8 mouse cellular contexts compared by ENCODE assay signal in genomic region chr11:4874551-4874950, GRCm38 (mm10). TPM values are rescaled to one million over a fixed set of nuclear protein-coding genes. Genes with fewer than 3 reads are reported as not detected.
DNase-seq lines count a peak whose midpoint lies in the region; ATAC-seq and TF ChIP-seq lines count a peak whose summit lies in the region.

No protein-coding gene starts in this region.

- H3K4me1 ChIP-seq in cerebellum, adult 2 months (ENCODE audit: control insufficient read depth, insufficient read depth, low read length), result no peaks in the 10 kb centered on the region; the same call in 1 of the 2 replicates
- H3K4me1 ChIP-seq in ES-E14 (ENCODE audit: control insufficient read depth in 2 of 2, insufficient read depth in 2 of 2, low read length in 2 of 2, poor library complexity in 1 of 2), result peaks cover 6% of the 10 kb centered on the region in 2 experiments; a peak in 3 of 4 replicates
- peaks cover 15% of the 10 kb centered on the region for H3K4me1 ChIP-seq in hindbrain, embryonic 10.5 days (replicated peaks)
- 0 out of 2 replicates have a peak, but pooled peaks cover 4% of the 10 kb centered on the region for H3K4me1 ChIP-seq in limb, embryonic 14.5 days (ENCODE audit: control insufficient read depth, insufficient read depth, low read length)
- peaks cover 6% of the 10 kb centered on the region; the same call in 1 of the 2 replicates for H3K4me1 ChIP-seq in neural tube, embryonic 14.5 days (ENCODE audit: control insufficient read depth, insufficient read depth, low read length)

- no peak for ATAC-seq in limb, embryonic 14.5 days (ENCODE audit: low FRiP score, low read depth)
- peak; percentile 42; the same call in 1 of the 2 replicates for ATAC-seq in neural tube, embryonic 14.5 days (ENCODE audit: low read depth)

- no peaks in the 10 kb centered on the region for H3K9me3 ChIP-seq in ES-E14 (ENCODE audit: control insufficient read depth, insufficient read depth, low read depth, low read length)
- peaks cover 8% of the 10 kb centered on the region; the same call in 1 of the 2 replicates for H3K9me3 ChIP-seq in hindbrain, embryonic 10.5 days
- H3K9me3 ChIP-seq in limb, embryonic 14.5 days (ENCODE audit: control insufficient read depth, low read length), result no peaks in the 10 kb centered on the region
- no peaks in the 10 kb centered on the region for H3K9me3 ChIP-seq in neural tube, embryonic 14.5 days (ENCODE audit: control insufficient read depth, low read length)

- peak overlapping the region; percentile 72 for H3K9ac ChIP-seq in ES-E14 (ENCODE audit: insufficient read depth, low read depth, low read length, poor library complexity, severe bottlenecking)
- H3K9ac ChIP-seq in limb, embryonic 14.5 days (ENCODE audit: low read depth, low read length, severe bottlenecking), result peak overlapping the region; percentile 68
- peak overlapping the region; percentile 79 for H3K9ac ChIP-seq in neural tube, embryonic 14.5 days (replicated peaks; ENCODE audit: low read depth, low read length)

- peaks cover 10% of the 10 kb centered on the region; the same call in 1 of the 2 replicates for H3K36me3 ChIP-seq in ES-E14 (ENCODE audit: control insufficient read depth, insufficient read depth, low read length, poor library complexity, severe bottlenecking)
- H3K36me3 ChIP-seq in hindbrain, embryonic 10.5 days, result peaks cover 14% of the 10 kb centered on the region
- peaks cover 5% of the 10 kb centered on the region; the same call in 1 of the 2 replicates for H3K36me3 ChIP-seq in limb, embryonic 14.5 days (ENCODE audit: control insufficient read depth, insufficient read depth, low read length)
- H3K36me3 ChIP-seq in neural tube, embryonic 14.5 days (ENCODE audit: control insufficient read depth, insufficient read depth, low read length), result no peaks in the 10 kb centered on the region

- H3K27ac ChIP-seq in cerebellum, adult 2 months (ENCODE audit: insufficient read depth, low read length), result no peak overlapping the region
- peak overlapping the region; percentile 51; the same call in 1 of the 2 replicates for H3K27ac ChIP-seq in ES-E14 (ENCODE audit: insufficient read depth, low read depth, low read length, poor library complexity, severe bottlenecking)
- H3K27ac ChIP-seq in hindbrain, embryonic 10.5 days, result peak overlapping the region; percentile 94
- no peak overlapping the region for H3K27ac ChIP-seq in limb, embryonic 14.5 days (replicated peaks; ENCODE audit: low read depth, low read length)
- no peak overlapping the region for H3K27ac ChIP-seq in neural tube, embryonic 14.5 days (ENCODE audit: low read depth, low read length)

- peak overlapping the region; percentile 71 for H3K4me2 ChIP-seq in limb, embryonic 14.5 days (replicated peaks; ENCODE audit: low read depth, low read length, severe bottlenecking)
- H3K4me2 ChIP-seq in neural tube, embryonic 14.5 days (ENCODE audit: low read depth, low read length), result peak overlapping the region; percentile 60

- no peaks in the 10 kb centered on the region for H3K27me3 ChIP-seq in cerebellum, adult 2 months (ENCODE audit: control insufficient read depth, insufficient read depth, low read length)
- no peaks in the 10 kb centered on the region for H3K27me3 ChIP-seq in hindbrain, embryonic 10.5 days (ENCODE audit: insufficient read depth, poor library complexity, severe bottlenecking)
- no peaks in the 10 kb centered on the region for H3K27me3 ChIP-seq in limb, embryonic 14.5 days (ENCODE audit: control insufficient read depth, insufficient read depth, low read length)
- H3K27me3 ChIP-seq in neural tube, embryonic 14.5 days (ENCODE audit: control insufficient read depth, insufficient read depth, low read length), result no peaks in the 10 kb centered on the region

- in situ Hi-C loops in ES-E14 (cut with MboI; ENCODE audit: low sequenced_read_pairs in 2 of 2, unreplicated experiment in 2 of 2), result no loop called here

- H3K4me3 ChIP-seq in cerebellum, adult 2 months (replicated peaks; ENCODE audit: insufficient read depth, low read depth, low read length), result peak overlapping the region; percentile 82
- H3K4me3 ChIP-seq in ES-E14 (ENCODE audit: insufficient read depth in 1 of 2, low read depth in 1 of 2, low read length in 2 of 2, poor library complexity in 1 of 2, severe bottlenecking in 1 of 2), result peak overlapping the region; percentile 88 to 92
- peak overlapping the region; percentile 86 for H3K4me3 ChIP-seq in hindbrain, embryonic 10.5 days
- H3K4me3 ChIP-seq in limb, embryonic 14.5 days (replicated peaks; ENCODE audit: low read length), result peak overlapping the region; percentile 73
- H3K4me3 ChIP-seq in neural tube, embryonic 14.5 days (ENCODE audit: low read depth, low read length), result peak overlapping the region; percentile 59

- no peak for TF ChIP-seq POLR2A in cerebellum, adult 2 months (IDR thresholded peaks at IDR 0.05; ENCODE audit: borderline replicate concordance, insufficient read depth, low read length)
- TF ChIP-seq POLR2A in limb, embryonic 14.5 days (IDR thresholded peaks at IDR 0.05; ENCODE audit: borderline replicate concordance, extremely low read depth, insufficient read depth, insufficient read length), result no peak

- no peak for TF ChIP-seq CTCF in cerebellum, adult 2 months (IDR thresholded peaks at IDR 0.05; ENCODE audit: borderline replicate concordance, insufficient read depth, low read depth, low read length)

- WGBS in cerebellum, adult 2 months, result 4% methylated on average over 10 of the region's 10 CpGs
- 13% methylated on average over 10 of the region's 10 CpGs for WGBS in hindbrain, embryonic 10.5 days
- 1% methylated on average over 10 of the region's 10 CpGs for WGBS in limb, embryonic 14.5 days
- WGBS in neural tube, embryonic 14.5 days, result 8% methylated on average over 10 of the region's 10 CpGs

- DNase-seq in cerebellum, adult 2 months, result peak in 1 of 2 experiments; percentile 26
- DNase-seq in cerebellum, adult 9-11 months, result no peak
- no peak for DNase-seq in ES-E14 (ENCODE audit: low read depth, low spot score)
- DNase-seq in hindbrain, embryonic 10.5 days (ENCODE audit: low spot score), result peak; percentile 17
- no peak for DNase-seq in limb, embryonic 14.5 days (ENCODE audit: low spot score)
- no peak for DNase-seq in frontal cortex, adult 2 months (ENCODE audit: extremely low spot score in 1 of 2, low spot score in 1 of 2)
- no peak for DNase-seq in cerebellum, postnatal 36 days

TF ChIP-seq in ES-E14, 5 proteins besides CTCF, POLR2A, EP300 and RAD21:
- TF ChIP-seq ZNF384 (IDR thresholded peaks at IDR 0.05; ENCODE audit: low read depth, low read length) (no peak), HCFC1 (IDR thresholded peaks at IDR 0.05; ENCODE audit: borderline replicate concordance, insufficient read depth, low read length) (no peak), MAFK (IDR thresholded peaks at IDR 0.05; ENCODE audit: insufficient read depth, low read depth, low read length) (no peak), ZC3H11A (IDR thresholded peaks at IDR 0.05; ENCODE audit: borderline replicate concordance, low read depth, low read length) (no peak)

RNA-seq across cellular contexts. Expression of gene Nipsnap1, which starts 0.8 kb away (rescaled TPM):
- 70.4 and 75.9 TPM in 2 replicates for polyA plus RNA-seq in cerebellum, adult 2 months (2012; rRNA removed)
- total RNA-seq in ES-E14 (2012; rRNA removed), result 57.7 and 93.2 TPM in 2 replicates
- polyA plus RNA-seq in hindbrain, embryonic 10.5 days (2016; fragmentation: Nextera tagmentation; extraction: Ambion mirVana), result 77.9 and 89.0 TPM in 2 replicates
- 34.7 and 38.0 TPM in 2 replicates for polyA plus RNA-seq in limb, embryonic 14.5 days (2012; rRNA removed)
- 42.9 and 53.8 TPM in 2 replicates for polyA plus RNA-seq in limb, embryonic 14.5 days (2014; fragmentation: Nextera tagmentation; extraction: Ambion mirVana)
- polyA plus RNA-seq in neural tube, embryonic 14.5 days (2014; fragmentation: Nextera tagmentation; extraction: Ambion mirVana), result 127 and 133 TPM in 2 replicates
- 74.8 and 76.4 TPM in 2 replicates for polyA plus RNA-seq in frontal cortex, adult 2 months (2012; rRNA removed)

RNA-seq across cellular contexts. Expression of gene Thoc5, which starts 20.6 kb away (rescaled TPM):
- polyA plus RNA-seq in cerebellum, adult 2 months (2012; rRNA removed), result 49.6 and 56.8 TPM in 2 replicates
- 46.4 and 47.5 TPM in 2 replicates for total RNA-seq in ES-E14 (2012; rRNA removed)
- polyA plus RNA-seq in hindbrain, embryonic 10.5 days (2016; fragmentation: Nextera tagmentation; extraction: Ambion mirVana), result 53.3 and 59.4 TPM in 2 replicates
- polyA plus RNA-seq in limb, embryonic 14.5 days (2012; rRNA removed), result 32.0 and 39.0 TPM in 2 replicates
- polyA plus RNA-seq in limb, embryonic 14.5 days (2014; fragmentation: Nextera tagmentation; extraction: Ambion mirVana), result 34.0 and 36.5 TPM in 2 replicates
- 53.2 and 56.4 TPM in 2 replicates for polyA plus RNA-seq in neural tube, embryonic 14.5 days (2014; fragmentation: Nextera tagmentation; extraction: Ambion mirVana)
- 42.0 and 45.4 TPM in 2 replicates for polyA plus RNA-seq in frontal cortex, adult 2 months (2012; rRNA removed)

RNA-seq across cellular contexts. Expression of gene Nf2, which starts 25.2 kb away (rescaled TPM):
- polyA plus RNA-seq in cerebellum, adult 2 months (2012; rRNA removed), result 50.2 and 52.3 TPM in 2 replicates
- total RNA-seq in ES-E14 (2012; rRNA removed), result 53.8 and 65.6 TPM in 2 replicates
- polyA plus RNA-seq in hindbrain, embryonic 10.5 days (2016; fragmentation: Nextera tagmentation; extraction: Ambion mirVana), result 58.6 and 61.1 TPM in 2 replicates
- polyA plus RNA-seq in limb, embryonic 14.5 days (2012; rRNA removed), result 64.9 and 71.5 TPM in 2 replicates
- polyA plus RNA-seq in limb, embryonic 14.5 days (2014; fragmentation: Nextera tagmentation; extraction: Ambion mirVana), result 37.7 and 44.8 TPM in 2 replicates
- polyA plus RNA-seq in neural tube, embryonic 14.5 days (2014; fragmentation: Nextera tagmentation; extraction: Ambion mirVana), result 52.3 and 69.5 TPM in 2 replicates
- 67.6 and 67.9 TPM in 2 replicates for polyA plus RNA-seq in frontal cortex, adult 2 months (2012; rRNA removed)

Comparison
In these comparisons a context has a peak if more than half of its experiments do, and no peak if none do; other contexts are left out.
1. H3K27ac ChIP-seq: peak in ES-E14 (single experiment) and hindbrain, embryonic 10.5 days (single experiment); none in cerebellum, adult 2 months (single experiment), limb, embryonic 14.5 days (single experiment) and neural tube, embryonic 14.5 days (single experiment).
2. Peak in every context shown above with its lines, with median percentiles within 50 percentile points of each other: H3K4me3 ChIP-seq and H3K9ac ChIP-seq.